Mouse (Mus musculus): ENCODE measurements at regions not wholly inside any gene's neighbourhood (a gene's known extent, or its start where the extent isn't known, plus 50 kb on each side); places are given as distances from the start of the nearest gene placed in this dataset.
A peak's percentile ranks its signal among the peaks of the same experiment; 100 is the strongest.
"Not testable (repeated sequence)": the region's sequence is repeated elsewhere in the genome, so short reads cannot be mapped to it uniquely, and the experiment has no call there.

- DNase-seq (ENCODE audit: low spot score) = no peak
Observed at GRCm38 (mm10) chr2:15273446-15273845, 218.6 kb upstream of the Nsun6 start.

GRCm38 (mm10) chr2:15260486-15261165 lies 205.8 kb upstream of the Nsun6 start:
- DNase-seq (ENCODE audit: low spot score) = peak; percentile 66

- not testable (repeated sequence) for DNase-seq (ENCODE audit: low spot score)
Observed at GRCm38 (mm10) chr2:15242276-15242675, 187.4 kb upstream of the Nsun6 start.

- peak; percentile 3 for DNase-seq (ENCODE audit: low spot score)
Observed at GRCm38 (mm10) chr2:15221910-15222309, 167.0 kb upstream of the Nsun6 start.

GRCm38 (mm10) chr2:15188091-15188490 lies 133.2 kb upstream of the Nsun6 start:
- no peak for DNase-seq (ENCODE audit: low spot score)

GRCm38 (mm10) chr2:15181000-15181399 lies 126.1 kb upstream of the Nsun6 start:
- no peak for DNase-seq (ENCODE audit: low spot score)

GRCm38 (mm10) chr2:15166435-15167024 lies 111.7 kb upstream of the Nsun6 start:
- DNase-seq (ENCODE audit: low spot score) = no peak

GRCm38 (mm10) chr2:15165830-15166229 lies 111.0 kb upstream of the Nsun6 start:
- no peak for DNase-seq (ENCODE audit: low spot score)

GRCm38 (mm10) chr2:15163732-15164418 lies 109.0 kb upstream of the Nsun6 start:
- no peak for DNase-seq (ENCODE audit: low spot score)

- DNase-seq (ENCODE audit: low spot score) = no peak
Observed at GRCm38 (mm10) chr2:15161831-15162230, 107.0 kb upstream of the Nsun6 start.

- DNase-seq (ENCODE audit: low spot score) = no peak
Observed at GRCm38 (mm10) chr2:15157622-15158021, 102.8 kb upstream of the Nsun6 start.

GRCm38 (mm10) chr2:15150823-15151222 lies 96.0 kb upstream of the Nsun6 start:
- no peak for DNase-seq (ENCODE audit: low spot score)

- DNase-seq (ENCODE audit: low spot score) = no peak
Observed at GRCm38 (mm10) chr2:15148381-15148780, 93.5 kb upstream of the Nsun6 start.

- DNase-seq (ENCODE audit: low spot score) = no peak
Observed at GRCm38 (mm10) chr2:15146986-15147385, 92.1 kb upstream of the Nsun6 start.

- DNase-seq (ENCODE audit: low spot score) = no peak
Observed at GRCm38 (mm10) chr2:15146414-15146813, 91.5 kb upstream of the Nsun6 start.

- no peak for DNase-seq (ENCODE audit: low spot score)
Observed at GRCm38 (mm10) chr2:15144781-15145180, 89.9 kb upstream of the Nsun6 start.

- DNase-seq (ENCODE audit: low spot score) = no peak
Observed at GRCm38 (mm10) chr2:15139877-15140276, 85.0 kb upstream of the Nsun6 start.

Measured in retina, embryonic 14.5 days (tissue).